Comparison of ENCODE assay signal across 11 mouse cellular contexts in genomic region chr4:82531977-82532376, GRCm38 (mm10).
DNase-seq lines count a peak whose midpoint lies in the region; ATAC-seq and TF ChIP-seq lines count a peak whose summit lies in the region.
"Had no signal": no experiment of that assay in that cellular context is flagged by ENCODE, and none has a peak within 500 bp of the region (broad histone marks: within the 10 kb centered on the region; RNA-seq: fewer than 3 reads in every experiment).

No protein-coding gene starts in this region.

- no peaks in the 10 kb centered on the region for H3K36me3 ChIP-seq in forebrain, embryonic 12.5 days (replicated peaks)
- H3K36me3 ChIP-seq in hindbrain, embryonic 16.5 days (ENCODE audit: control insufficient read depth, insufficient read depth, low read length), result no peaks in the 10 kb centered on the region
- no peaks in the 10 kb centered on the region for H3K36me3 ChIP-seq in neural tube, embryonic 14.5 days (ENCODE audit: control insufficient read depth, insufficient read depth, low read length)
- H3K36me3 ChIP-seq: G1E; liver, embryonic 12.5 days had no signal

- peak overlapping the region; percentile 31 for H3K4me2 ChIP-seq in forebrain, embryonic 12.5 days
- peak overlapping the region; percentile 40 for H3K4me2 ChIP-seq in hindbrain, embryonic 16.5 days (ENCODE audit: low read length)
- H3K4me2 ChIP-seq in neural tube, embryonic 14.5 days (ENCODE audit: low read depth, low read length), result peak overlapping the region; percentile 34; the same call in 1 of the 2 replicates
- H3K4me2 ChIP-seq: liver, embryonic 12.5 days had no signal

- ATAC-seq in forebrain, embryonic 12.5 days (ENCODE audit: low FRiP score), result 0 out of 2 replicates have a peak, but pooled peaks have one; percentile 9
- no peak for ATAC-seq in hindbrain, embryonic 16.5 days
- peak; percentile 20; the same call in 1 of the 2 replicates for ATAC-seq in neural tube, embryonic 14.5 days (ENCODE audit: low read depth)
- ATAC-seq: liver, embryonic 12.5 days had no signal

- no peak for TF ChIP-seq CTCF in layer of hippocampus, adult 2 months (conservative IDR thresholded peaks at IDR 0.05)

- H3K9me3 ChIP-seq in forebrain, embryonic 12.5 days, result no peaks in the 10 kb centered on the region
- H3K9me3 ChIP-seq in hindbrain, embryonic 16.5 days (ENCODE audit: control insufficient read depth, low read length), result no peaks in the 10 kb centered on the region
- no peaks in the 10 kb centered on the region for H3K9me3 ChIP-seq in neural tube, embryonic 14.5 days (ENCODE audit: control insufficient read depth, low read length)
- H3K9me3 ChIP-seq: liver, embryonic 12.5 days had no signal

- H3K9ac ChIP-seq in forebrain, embryonic 12.5 days, result peak overlapping the region; percentile 51
- peak overlapping the region; percentile 51 for H3K9ac ChIP-seq in hindbrain, embryonic 16.5 days (ENCODE audit: low read depth, low read length)
- H3K9ac ChIP-seq in neural tube, embryonic 14.5 days (replicated peaks; ENCODE audit: low read depth, low read length), result no peak overlapping the region
- H3K9ac ChIP-seq: liver, embryonic 12.5 days had no signal

- peak overlapping the region; percentile 0; the same call in 1 of the 2 replicates for H3K4me3 ChIP-seq in layer of hippocampus, adult 2 months
- H3K4me3 ChIP-seq in forebrain, embryonic 12.5 days (replicated peaks), result no peak overlapping the region
- H3K4me3 ChIP-seq in hindbrain, embryonic 16.5 days (ENCODE audit: low read length), result no peak overlapping the region
- no peak overlapping the region for H3K4me3 ChIP-seq in neural tube, embryonic 14.5 days (ENCODE audit: low read depth, low read length)
- H3K4me3 ChIP-seq: erythroblast, embryonic 14.5 days; liver, embryonic 12.5 days had no signal

- H3K27ac ChIP-seq in layer of hippocampus, adult 2 months, result peak overlapping the region; percentile 87
- H3K27ac ChIP-seq in forebrain, embryonic 12.5 days, result peak overlapping the region; percentile 97
- peak overlapping the region; percentile 91 for H3K27ac ChIP-seq in hindbrain, embryonic 16.5 days (ENCODE audit: low read depth, low read length)
- H3K27ac ChIP-seq in neural tube, embryonic 14.5 days (ENCODE audit: low read depth, low read length), result peak overlapping the region; percentile 85
- H3K27ac ChIP-seq: liver, embryonic 12.5 days had no signal

- 45% methylated on average over 5 of the region's 5 CpGs for WGBS in forebrain, embryonic 12.5 days
- WGBS in hindbrain, embryonic 16.5 days, result 38% methylated on average over 5 of the region's 5 CpGs
- WGBS in neural tube, embryonic 14.5 days, result 49% methylated on average over 5 of the region's 5 CpGs

- DNase-seq in layer of hippocampus, adult 2 months (ENCODE audit: low spot score in 2 of 2), result no peak
- no peak for DNase-seq in layer of hippocampus, postnatal 25 days (ENCODE audit: extremely low spot score in 1 of 2, low spot score in 1 of 2)
- no peak for DNase-seq in layer of hippocampus, adult 11-12 months (ENCODE audit: low spot score)
- no peak for DNase-seq in ovary, postnatal 14 days (ENCODE audit: low spot score)
- DNase-seq: thymus, adult 2 months had no signal

- H3K27me3 ChIP-seq in forebrain, embryonic 12.5 days, result peaks cover 28% of the 10 kb centered on the region
- no peaks in the 10 kb centered on the region; the same call in 1 of the 2 replicates for H3K27me3 ChIP-seq in hindbrain, embryonic 16.5 days (replicated peaks; ENCODE audit: control insufficient read depth, insufficient read depth, low read length)
- H3K27me3 ChIP-seq in neural tube, embryonic 14.5 days (ENCODE audit: control insufficient read depth, insufficient read depth, low read length), result peaks cover 5% of the 10 kb centered on the region; the same call in 1 of the 2 replicates

- peaks cover 48% of the 10 kb centered on the region for H3K4me1 ChIP-seq in forebrain, embryonic 12.5 days
- peaks cover 24% of the 10 kb centered on the region for H3K4me1 ChIP-seq in hindbrain, embryonic 16.5 days (ENCODE audit: control insufficient read depth, insufficient read depth, low read depth, low read length)
- H3K4me1 ChIP-seq in neural tube, embryonic 14.5 days (ENCODE audit: control insufficient read depth, insufficient read depth, low read length), result peaks cover 27% of the 10 kb centered on the region; the same call in 1 of the 2 replicates
